Comparison of ENCODE assay signal across 9 mouse cellular contexts in genomic region chr3:59121067-59121730, GRCm38 (mm10). TPM values are rescaled to one million over a fixed set of nuclear protein-coding genes. Genes with fewer than 3 reads are reported as not detected.
DNase-seq lines count a peak whose midpoint lies in the region; ATAC-seq lines count a peak whose summit lies in the region.
"Had no signal": no experiment of that assay in that cellular context is flagged by ENCODE, and none has a peak within 500 bp of the region (broad histone marks: within the 10 kb centered on the region; RNA-seq: fewer than 3 reads in every experiment).

No protein-coding gene starts in this region.

- 37% methylated on average over 7 of the region's 7 CpGs for WGBS in kidney, embryonic 14.5 days
- 24% methylated on average over 7 of the region's 7 CpGs for WGBS in embryonic facial prominence, embryonic 13.5 days
- 52% methylated on average over 7 of the region's 7 CpGs for WGBS in limb, embryonic 13.5 days

- intact Hi-C loops in left cerebral cortex, postnatal 4 days (cut with DNase I) = loop anchor here (10.0 kb wide), 1 partner anchor 84 kb away; no protein-coding TSS in a partner anchor

- H3K36me3 ChIP-seq in kidney, embryonic 14.5 days (ENCODE audit: control insufficient read depth, insufficient read depth, low read length) = no peaks in the 10 kb centered on the region
- no peaks in the 10 kb centered on the region for H3K36me3 ChIP-seq in embryonic facial prominence, embryonic 13.5 days
- no peaks in the 10 kb centered on the region for H3K36me3 ChIP-seq in limb, embryonic 13.5 days
- H3K36me3 ChIP-seq: liver, embryonic 13.5 days had no signal

- H3K27me3 ChIP-seq in kidney, embryonic 14.5 days (ENCODE audit: control insufficient read depth, insufficient read depth, low read length) = no peaks in the 10 kb centered on the region
- H3K27me3 ChIP-seq in embryonic facial prominence, embryonic 13.5 days = no peaks in the 10 kb centered on the region
- no peaks in the 10 kb centered on the region for H3K27me3 ChIP-seq in limb, embryonic 13.5 days
- H3K27me3 ChIP-seq: liver, embryonic 13.5 days had no signal

- H3K4me3 ChIP-seq in kidney, embryonic 14.5 days (ENCODE audit: low read length) = no peak overlapping the region
- H3K4me3 ChIP-seq in embryonic facial prominence, embryonic 13.5 days = no peak overlapping the region
- no peak overlapping the region for H3K4me3 ChIP-seq in limb, embryonic 13.5 days
- H3K4me3 ChIP-seq: liver, embryonic 13.5 days had no signal

- H3K27ac ChIP-seq in kidney, embryonic 14.5 days (ENCODE audit: low read depth, low read length) = no peak overlapping the region
- H3K27ac ChIP-seq in embryonic facial prominence, embryonic 13.5 days = peak overlapping the region; percentile 48
- H3K27ac ChIP-seq in limb, embryonic 13.5 days = peak overlapping the region; percentile 33; the same call in 1 of the 2 replicates
- H3K27ac ChIP-seq: liver, embryonic 13.5 days had no signal

- ATAC-seq in kidney, embryonic 14.5 days (ENCODE audit: low FRiP score, low TSS enrichment) = peak; percentile 61; the same call in 1 of the 2 replicates
- ATAC-seq in embryonic facial prominence, embryonic 13.5 days (ENCODE audit: insufficient number of reproducible peaks, insufficient read depth, low FRiP score, low TSS enrichment, low read depth) = no peak
- peak; percentile 60 for ATAC-seq in limb, embryonic 13.5 days (ENCODE audit: low FRiP score, low read depth)
- ATAC-seq in granulocyte monocyte progenitor cell, adult 5-6 weeks (replicated peaks; ENCODE audit: poor library complexity, severe bottlenecking) = no peak

- no peak overlapping the region for H3K4me2 ChIP-seq in kidney, embryonic 14.5 days (replicated peaks; ENCODE audit: low read depth, low read length)
- H3K4me2 ChIP-seq in embryonic facial prominence, embryonic 13.5 days = no peak overlapping the region
- no peak overlapping the region for H3K4me2 ChIP-seq in limb, embryonic 13.5 days (replicated peaks)

- H3K9ac ChIP-seq in kidney, embryonic 14.5 days (ENCODE audit: low read depth, low read length) = no peak overlapping the region
- H3K9ac ChIP-seq in embryonic facial prominence, embryonic 13.5 days = no peak overlapping the region
- no peak overlapping the region for H3K9ac ChIP-seq in limb, embryonic 13.5 days
- H3K9ac ChIP-seq: liver, embryonic 13.5 days had no signal

- DNase-seq in kidney, adult 8-10 months = no peak
- DNase-seq in ES-CJ7 (ENCODE audit: low read depth, low spot score) = peak; percentile 39
- DNase-seq in retina, embryonic 14.5 days (ENCODE audit: low spot score) = no peak
- no peak for DNase-seq in left cerebral cortex, postnatal 4 days

- H3K9me3 ChIP-seq in kidney, embryonic 14.5 days (ENCODE audit: control insufficient read depth, low read length) = no peaks in the 10 kb centered on the region
- no peaks in the 10 kb centered on the region for H3K9me3 ChIP-seq in embryonic facial prominence, embryonic 13.5 days
- H3K9me3 ChIP-seq in limb, embryonic 13.5 days = no peaks in the 10 kb centered on the region
- H3K9me3 ChIP-seq: liver, embryonic 13.5 days had no signal

- 0 out of 2 replicates have a peak, but pooled peaks cover 2% of the 10 kb centered on the region for H3K4me1 ChIP-seq in kidney, embryonic 14.5 days (ENCODE audit: control insufficient read depth, insufficient read depth, low read length)
- peaks cover 22% of the 10 kb centered on the region; the same call in 1 of the 2 replicates for H3K4me1 ChIP-seq in embryonic facial prominence, embryonic 13.5 days
- peaks cover 8% of the 10 kb centered on the region for H3K4me1 ChIP-seq in limb, embryonic 13.5 days

RNA-seq across cellular contexts. Expression of gene Gpr171, which starts 19.6 kb away (rescaled TPM):
- polyA plus RNA-seq in kidney, embryonic 14.5 days (2014; fragmentation: Nextera tagmentation; extraction: Ambion mirVana) = 0.58 and 1.3 TPM in 2 replicates
- 1.7 and 2.4 TPM in 2 replicates for polyA plus RNA-seq in embryonic facial prominence, embryonic 13.5 days (2015; fragmentation: Nextera tagmentation; extraction: Ambion mirVana)
- 1.2 and 1.5 TPM in 2 replicates for polyA plus RNA-seq in limb, embryonic 13.5 days (2015; fragmentation: Nextera tagmentation; extraction: Ambion mirVana)
- 17.4 and 20.6 TPM in 2 replicates for total RNA-seq in granulocyte monocyte progenitor cell, adult 5-6 weeks (2014; fragmentation: Nextera tagmentation)
- 24.2 and 29.3 TPM in 2 replicates for total RNA-seq in granulocyte monocyte progenitor cell, adult 5-6 weeks (2017)
- total RNA-seq in left cerebral cortex, postnatal 4 days (2021) = not detected

RNA-seq across cellular contexts. Expression of gene P2ry14, which starts 32.2 kb away (rescaled TPM):
- polyA plus RNA-seq in kidney, embryonic 14.5 days (2014; fragmentation: Nextera tagmentation; extraction: Ambion mirVana) = 1.8 and 2.3 TPM in 2 replicates
- 2.1 and 2.4 TPM in 2 replicates for polyA plus RNA-seq in embryonic facial prominence, embryonic 13.5 days (2015; fragmentation: Nextera tagmentation; extraction: Ambion mirVana)
- polyA plus RNA-seq in limb, embryonic 13.5 days (2015; fragmentation: Nextera tagmentation; extraction: Ambion mirVana) = 1.6 and 3.1 TPM in 2 replicates
- total RNA-seq in granulocyte monocyte progenitor cell, adult 5-6 weeks (2014; fragmentation: Nextera tagmentation) = 7.4 and 8.6 TPM in 2 replicates
- 3.6 and 6.3 TPM in 2 replicates for total RNA-seq in granulocyte monocyte progenitor cell, adult 5-6 weeks (2017)
- total RNA-seq in left cerebral cortex, postnatal 4 days (2021) = 1 to 10 TPM in 1 of 2 experiments, under 1 TPM in 1; 0.70 to 1.0 TPM

Comparison
In these comparisons a context has a peak if more than half of its experiments do, and no peak if none do; other contexts are left out.
1. ATAC-seq: peak in kidney, embryonic 14.5 days (single experiment) and limb, embryonic 13.5 days (single experiment); none in embryonic facial prominence, embryonic 13.5 days (single experiment) and granulocyte monocyte progenitor cell, adult 5-6 weeks (single experiment).